Mouse (Mus musculus) E14TG2a.4 (cell line): ENCODE data around the gene C130074G19Rik.

ENCODE experiments used
- H3K27me3 ChIP-seq: 2 replicates; pipeline ENCODE4 v1.6.1; 2014; ENCODE audit warnings: low read length, control low read depth; ENCODE audit not compliant: insufficient read depth
- H3K36me3 ChIP-seq: 2 replicates; pipeline ENCODE4 v1.6.1; 2014; ENCODE audit warnings: low read length, control low read depth; ENCODE audit not compliant: insufficient read depth
- H3K4me1 ChIP-seq: replicated peaks from 2 replicates; pipeline ENCODE4 v1.6.1; 2014; ENCODE audit warnings: low read depth, low read length, control low read depth
- H3K4me3 ChIP-seq: replicated peaks from 2 replicates; pipeline ENCODE4 v1.5.1; 2014; ENCODE audit warnings: mild to moderate bottlenecking, low read length
- H3K9me3 ChIP-seq: 2 replicates; pipeline ENCODE4 v1.6.1; 2014; ENCODE audit warnings: low read length, control low read depth
- CTCF ChIP-seq: conservative IDR thresholded peaks from 2 replicates; pipeline ENCODE4 v1.5.1; 2014; ENCODE audit warnings: low read length
- NANOG ChIP-seq: IDR thresholded peaks from 2 replicates; pipeline ENCODE4 v1.6.1; 2014; ENCODE audit warnings: borderline replicate concordance, low read length, mixed read lengths
- POU5F1 ChIP-seq: IDR thresholded peaks from 2 replicates; pipeline ENCODE4 v1.6.1; 2014; ENCODE audit warnings: low read length, borderline replicate concordance

Gene C130074G19Rik

GRCm38 (mm10) chr1:184857216-184857615, 25.8 kb downstream of the C130074G19Rik start:
- Histone ChIP-seq H3K9me3 (no peaks in the 10 kb centered on the region), H3K4me3 (no peak overlapping the region), H3K36me3 (no peaks in the 10 kb centered on the region), H3K4me1 (peaks cover 13% of the 10 kb centered on the region), H3K27me3 (peaks cover 11% of the 10 kb centered on the region; the same call in 1 of the 2 replicates)
- TF ChIP-seq POU5F1 (no peak), NANOG (no peak), CTCF (no peak)

GRCm38 (mm10) chr1:184853922-184854321, 29.1 kb downstream of the C130074G19Rik start:
- no peaks in the 10 kb centered on the region for H3K36me3 ChIP-seq
- H3K4me1 ChIP-seq, result peaks cover 23% of the 10 kb centered on the region
- no peak overlapping the region for H3K4me3 ChIP-seq
- H3K27me3 ChIP-seq, result peaks cover 18% of the 10 kb centered on the region
- TF ChIP-seq POU5F1 (no peak), NANOG (no peak), CTCF (no peak)
- no peaks in the 10 kb centered on the region for H3K9me3 ChIP-seq

GRCm38 (mm10) chr1:184853339-184853738, 29.7 kb downstream of the C130074G19Rik start:
- Histone ChIP-seq H3K9me3 (no peaks in the 10 kb centered on the region), H3K4me1 (peaks cover 23% of the 10 kb centered on the region), H3K4me3 (no peak overlapping the region), H3K27me3 (peaks cover 22% of the 10 kb centered on the region), H3K36me3 (no peaks in the 10 kb centered on the region)
- TF ChIP-seq CTCF (peak; percentile 77), POU5F1 (no peak)

GRCm38 (mm10) chr1:184851741-184852618, 31.0 kb downstream of the C130074G19Rik start:
- peaks cover 29% of the 10 kb centered on the region for H3K4me1 ChIP-seq
- H3K4me3 ChIP-seq, result 0 out of 2 replicates have a peak overlapping the region, but pooled peaks have one; percentile 29
- H3K27me3 ChIP-seq, result peaks cover 31% of the 10 kb centered on the region
- TF ChIP-seq POU5F1 (no peak), CTCF (peak; percentile 48)
- H3K9me3 ChIP-seq, result no peaks in the 10 kb centered on the region
- no peaks in the 10 kb centered on the region for H3K36me3 ChIP-seq

- Histone ChIP-seq H3K4me3 (no peak overlapping the region), H3K27me3 (peaks cover 39% of the 10 kb centered on the region), H3K9me3 (no peaks in the 10 kb centered on the region), H3K4me1 (peaks cover 35% of the 10 kb centered on the region), H3K36me3 (no peaks in the 10 kb centered on the region)
- TF ChIP-seq CTCF, result no peak
- no peak for TF ChIP-seq POU5F1
- no peak for TF ChIP-seq NANOG
Measured at GRCm38 (mm10) chr1:184851166-184851565, 31.9 kb downstream of the C130074G19Rik start.

- H3K4me1 ChIP-seq, result peaks cover 49% of the 10 kb centered on the region
- H3K4me3 ChIP-seq, result no peak overlapping the region
- H3K9me3 ChIP-seq, result no peaks in the 10 kb centered on the region
- H3K36me3 ChIP-seq, result no peaks in the 10 kb centered on the region
- H3K27me3 ChIP-seq, result peaks cover 44% of the 10 kb centered on the region
- TF ChIP-seq CTCF, result no peak
- no peak for TF ChIP-seq POU5F1
- no peak for TF ChIP-seq NANOG
Measured at GRCm38 (mm10) chr1:184846973-184847372, 36.0 kb downstream of the C130074G19Rik start.

- H3K4me3 ChIP-seq, result peak within 1 kb of the TSS; percentile 88
- no peak for TF ChIP-seq POU5F1
- TF ChIP-seq CTCF, result no peak
- no peak for TF ChIP-seq NANOG
- peaks cover 37% of the 10 kb centered on the region for H3K27me3 ChIP-seq
- H3K36me3 ChIP-seq, result no peaks in the 10 kb centered on the region
- H3K9me3 ChIP-seq, result no peaks in the 10 kb centered on the region
- peaks cover 48% of the 10 kb centered on the region for H3K4me1 ChIP-seq
Measured at GRCm38 (mm10) chr1:184846092-184846750, 36.8 kb downstream of the C130074G19Rik start, which contains the start of gene Marc2. Gene Marc2 (minus strand): TSS chr1:184846451.
